Mouse (Mus musculus): ENCODE data around the gene Lipt2. TPM values are rescaled to one million over a fixed set of nuclear protein-coding genes. Genes with fewer than 3 reads are reported as not detected.

The Lipt2 gene
- polyA plus RNA-seq, 1 experiment from 2014 or later = 10.1 TPM

- H3K4me3 ChIP-seq = no peak overlapping the region
- H3K4me2 ChIP-seq = no peak overlapping the region
- WGBS (ENCODE audit: insufficient replicate concordance) = 66% methylated on average over 6 of the region's 6 CpGs
- H3K27ac ChIP-seq = no peak overlapping the region
- 0 out of 2 replicates have a peak, but pooled peaks cover 6% of the 10 kb centered on the region for H3K4me1 ChIP-seq
- H3K36me3 ChIP-seq = no peaks in the 10 kb centered on the region
- no peaks in the 10 kb centered on the region for H3K9me3 ChIP-seq (replicated peaks)
- no peak for ATAC-seq
- no peak overlapping the region for H3K9ac ChIP-seq
- no peaks in the 10 kb centered on the region; the same call in 1 of the 2 replicates for H3K27me3 ChIP-seq (replicated peaks)
These were observed 45.8 kb downstream of the Lipt2 start for GRCm38 (mm10) chr7:100204871-100205270.

GRCm38 (mm10) chr7:100206144-100206543 lies 47.1 kb downstream of the Lipt2 start:
- 70% methylated on average over 2 of the region's 2 CpGs for WGBS (ENCODE audit: insufficient replicate concordance)
- H3K27me3 ChIP-seq (replicated peaks) = no peaks in the 10 kb centered on the region; the same call in 1 of the 2 replicates
- ATAC-seq = no peak
- H3K9me3 ChIP-seq (replicated peaks) = no peaks in the 10 kb centered on the region
- 0 out of 2 replicates have a peak, but pooled peaks cover 6% of the 10 kb centered on the region for H3K4me1 ChIP-seq
- H3K4me2 ChIP-seq = no peak overlapping the region
- H3K9ac ChIP-seq = no peak overlapping the region
- H3K4me3 ChIP-seq = no peak overlapping the region
- no peak overlapping the region for H3K27ac ChIP-seq
- no peaks in the 10 kb centered on the region for H3K36me3 ChIP-seq

- peaks cover 6% of the 10 kb centered on the region; the same call in 1 of the 2 replicates for H3K27me3 ChIP-seq (replicated peaks)
- no peak overlapping the region for H3K9ac ChIP-seq
- H3K4me3 ChIP-seq = no peak overlapping the region
- ATAC-seq = no peak
- H3K4me2 ChIP-seq = no peak overlapping the region
- no peaks in the 10 kb centered on the region for H3K9me3 ChIP-seq (replicated peaks)
- 0 out of 2 replicates have a peak, but pooled peaks cover 6% of the 10 kb centered on the region for H3K4me1 ChIP-seq
- H3K27ac ChIP-seq = no peak overlapping the region
- no peaks in the 10 kb centered on the region for H3K36me3 ChIP-seq
These were observed 48.8 kb downstream of the Lipt2 start for GRCm38 (mm10) chr7:100207886-100208285.

Other genes starting within 250 kb of the Lipt2 start
- gene Rnf169, start 178.8 kb upstream of the Lipt2 start, polyA plus RNA-seq (2016; fragmentation: Nextera tagmentation; extraction: Ambion mirVana) = 2.1 and 2.3 TPM in 2 replicates
- 0.11 and 0.30 TPM in 2 replicates for gene Chrdl2, start 153.1 kb upstream of the Lipt2 start, polyA plus RNA-seq (2016; fragmentation: Nextera tagmentation; extraction: Ambion mirVana)
- gene Pold3, start 37.7 kb upstream of the Lipt2 start, polyA plus RNA-seq (2016; fragmentation: Nextera tagmentation; extraction: Ambion mirVana) = 72.3 and 73.6 TPM in 2 replicates
- 3.4 and 4.4 TPM in 2 replicates for gene Kcne3, start 17.2 kb downstream of the Lipt2 start, polyA plus RNA-seq (2016; fragmentation: Nextera tagmentation; extraction: Ambion mirVana)
- 2.3 and 2.7 TPM in 2 replicates for gene Pgm2l1, start 68.1 kb downstream of the Lipt2 start, polyA plus RNA-seq (2016; fragmentation: Nextera tagmentation; extraction: Ambion mirVana)
- 1.8 and 2.2 TPM in 2 replicates for gene P4ha3, start 126.2 kb downstream of the Lipt2 start, polyA plus RNA-seq (2016; fragmentation: Nextera tagmentation; extraction: Ambion mirVana)
- gene C2cd3, start 213.0 kb downstream of the Lipt2 start, polyA plus RNA-seq (2016; fragmentation: Nextera tagmentation; extraction: Ambion mirVana) = 14.0 and 15.4 TPM in 2 replicates
- 32.5 and 33.5 TPM in 2 replicates for gene Ppme1, start 213.0 kb downstream of the Lipt2 start, polyA plus RNA-seq (2016; fragmentation: Nextera tagmentation; extraction: Ambion mirVana)

Data from liver, embryonic 12.5 days (tissue).